Mouse (Mus musculus) lung, postnatal 0 days (tissue): Measurements from ENCODE around the gene Msx1. TPM values are rescaled to one million over a fixed set of nuclear protein-coding genes. Genes with fewer than 3 reads are reported as not detected.
"Not testable (repeated sequence)": the region's sequence is repeated elsewhere in the genome, so short reads cannot be mapped to it uniquely, and the experiment has no call there.

Source experiments
- ATAC-seq: fragments of 200-750 bp; cut with Nextera tagmentation; 2 replicates; pipeline ENCODE4 v1.8.0; 2017; ENCODE audit warnings: moderate library complexity
- DNase-seq: peaks from one replicate; pipeline ENCODE4 v3.0.0-alpha.2; 2016; ENCODE audit warnings: low spot score
- H3K27ac ChIP-seq: fragments of 300-500 bp; sonication (generic); 2 replicates; pipeline ENCODE4 v1.5.1; 2014; ENCODE audit warnings: antibody characterized with exemption, mild to moderate bottlenecking, low read length, mixed read lengths
- H3K27me3 ChIP-seq: fragments of 300-500 bp; sonication (generic); replicated peaks from 2 replicates; pipeline ENCODE4 v1.6.1; 2014; ENCODE audit warnings: low read length, mixed read lengths; ENCODE audit not compliant: insufficient read depth
- H3K36me3 ChIP-seq: fragments of 300-500 bp; sonication (generic); 2 replicates; pipeline ENCODE4 v1.6.1; 2014; ENCODE audit warnings: low read length, mixed read lengths; ENCODE audit not compliant: insufficient read depth
- H3K4me1 ChIP-seq: fragments of 300-500 bp; sonication (generic); 2 replicates; pipeline ENCODE4 v1.6.1; 2014; ENCODE audit warnings: antibody characterized with exemption, low read depth, low read length, mixed read lengths; ENCODE audit not compliant: insufficient read depth
- H3K4me2 ChIP-seq: fragments of 300-500 bp; sonication (generic); replicated peaks from 2 replicates; pipeline ENCODE4 v1.6.1; 2014; ENCODE audit warnings: low read depth, mild to moderate bottlenecking, low read length, moderate library complexity, mixed read lengths
- H3K4me3 ChIP-seq: fragments of 300-500 bp; sonication (generic); 2 replicates; pipeline ENCODE4 v1.5.1; 2014; ENCODE audit warnings: low read depth, low read length
- H3K9ac ChIP-seq: fragments of 300-500 bp; sonication (generic); replicated peaks from 2 replicates; pipeline ENCODE4 v1.6.1; 2014; ENCODE audit warnings: low read depth, mild to moderate bottlenecking
- H3K9me3 ChIP-seq: fragments of 300-500 bp; sonication (generic); 2 replicates; pipeline ENCODE4 v1.6.1; 2016; ENCODE audit warnings: low read length, mixed read lengths
- CTCF ChIP-seq: IDR thresholded peaks from 2 replicates; pipeline ENCODE4 v1.5.1; 2016; ENCODE audit warnings: antibody characterized with exemption, mild to moderate bottlenecking
- EP300 ChIP-seq: IDR thresholded peaks from 2 replicates; pipeline ENCODE4 v1.6.1; 2016; ENCODE audit warnings: antibody characterized with exemption, mild to moderate bottlenecking, control low read depth
- WGBS: fragments of 180-500 bp; shearing (Covaris S2); extraction: QIAGEN DNeasy Blood & Tissue Kit; methylation state at CpG from one replicate; pipeline ENCODE4 v1.1.7; 2014; 5-methylcytosine and 5-hydroxymethylcytosine counted together
- polyA plus RNA-seq: library from polyadenylated mRNA; unstranded; fragments of >200 nt; fragmentation: Nextera tagmentation; extraction: Ambion mirVana; gene quantifications from 2 replicates; pipeline ENCODE4 v1.2.1, GENCODE M21; 2015

The Msx1 gene
- polyA plus RNA-seq, 1 experiment from 2014 or later = 2.2 TPM

- Histone ChIP-seq H3K4me3 (no peak overlapping the region), H3K27me3 (peaks cover 53% of the 10 kb centered on the region), H3K9ac (no peak overlapping the region), H3K36me3 (no peaks in the 10 kb centered on the region), H3K9me3 (no peaks in the 10 kb centered on the region), H3K4me2 (no peak overlapping the region), H3K4me1 (no peaks in the 10 kb centered on the region), H3K27ac (no peak overlapping the region)
- TF ChIP-seq EP300 = no peak
- TF ChIP-seq CTCF = no peak
- DNase-seq (no peak), ATAC-seq (no peak)
- WGBS = 11% methylated on average over 6 of the region's 6 CpGs
Measured at GRCm38 (mm10) chr5:37832766-37833165, 8.4 kb upstream of the Msx1 start.

- Histone ChIP-seq H3K4me1 (no peaks in the 10 kb centered on the region), H3K27me3 (peaks cover 61% of the 10 kb centered on the region), H3K36me3 (no peaks in the 10 kb centered on the region), H3K27ac (no peak overlapping the region), H3K4me3 (no peak overlapping the region), H3K9me3 (no peaks in the 10 kb centered on the region), H3K9ac (no peak overlapping the region), H3K4me2 (no peak overlapping the region)
- no peak for TF ChIP-seq CTCF
- TF ChIP-seq EP300 = no peak
- 8% methylated on average over 13 of the region's 13 CpGs for WGBS
- no peak for DNase-seq
- no peak for ATAC-seq
Measured at GRCm38 (mm10) chr5:37832031-37832430, 7.6 kb upstream of the Msx1 start.

- WGBS = 9% methylated on average over 6 of the region's 7 CpGs
- ATAC-seq, H3K4me2 ChIP-seq, H3K4me3 ChIP-seq, H3K9me3 ChIP-seq, H3K9ac ChIP-seq, H3K36me3 ChIP-seq, H3K27ac ChIP-seq, DNase-seq, H3K4me1 ChIP-seq: not testable (repeated sequence)
- peaks cover 72% of the 10 kb centered on the region for H3K27me3 ChIP-seq
Measured at GRCm38 (mm10) chr5:37830436-37830835, 6.1 kb upstream of the Msx1 start.

GRCm38 (mm10) chr5:37829926-37830325 is 5.5 kb upstream of the Msx1 start:
- no peak overlapping the region for H3K4me2 ChIP-seq
- no peaks in the 10 kb centered on the region for H3K9me3 ChIP-seq
- no peak for ATAC-seq
- 5% methylated on average over 4 of the region's 4 CpGs for WGBS
- no peaks in the 10 kb centered on the region for H3K4me1 ChIP-seq
- no peaks in the 10 kb centered on the region for H3K36me3 ChIP-seq
- no peak for TF ChIP-seq CTCF
- TF ChIP-seq EP300 = no peak
- peaks cover 77% of the 10 kb centered on the region for H3K27me3 ChIP-seq
- H3K9ac ChIP-seq = no peak overlapping the region
- H3K4me3 ChIP-seq = no peak overlapping the region
- no peak for DNase-seq
- H3K27ac ChIP-seq = no peak overlapping the region

GRCm38 (mm10) chr5:37829296-37829670 is 4.9 kb upstream of the Msx1 start:
- ATAC-seq = no peak
- Histone ChIP-seq H3K27ac (no peak overlapping the region), H3K9me3 (no peaks in the 10 kb centered on the region), H3K4me2 (no peak overlapping the region), H3K4me3 (no peak overlapping the region), H3K9ac (no peak overlapping the region), H3K36me3 (no peaks in the 10 kb centered on the region), H3K4me1 (no peaks in the 10 kb centered on the region), H3K27me3 (peaks cover 76% of the 10 kb centered on the region)
- no peak for DNase-seq
- no peak for TF ChIP-seq EP300
- no peak for TF ChIP-seq CTCF
- WGBS = 5% methylated on average over 10 of the region's 10 CpGs

GRCm38 (mm10) chr5:37828591-37829295 is 4.4 kb upstream of the Msx1 start:
- no peak overlapping the region for H3K9ac ChIP-seq
- no peak overlapping the region for H3K27ac ChIP-seq
- no peak overlapping the region for H3K4me2 ChIP-seq
- no peaks in the 10 kb centered on the region for H3K36me3 ChIP-seq
- no peaks in the 10 kb centered on the region for H3K9me3 ChIP-seq
- H3K4me3 ChIP-seq = no peak overlapping the region
- H3K27me3 ChIP-seq = peaks cover 79% of the 10 kb centered on the region
- 3% methylated on average over 35 of the region's 35 CpGs for WGBS
- ATAC-seq = no peak
- no peak for DNase-seq
- TF ChIP-seq EP300 (no peak), CTCF (no peak)
- H3K4me1 ChIP-seq = peaks cover 4% of the 10 kb centered on the region; the same call in 1 of the 2 replicates

- Histone ChIP-seq H3K4me1 (peaks cover 7% of the 10 kb centered on the region; the same call in 1 of the 2 replicates), H3K4me3 (no peak overlapping the region), H3K27ac (no peak overlapping the region), H3K9ac (no peak overlapping the region), H3K36me3 (no peaks in the 10 kb centered on the region), H3K27me3 (peaks cover 84% of the 10 kb centered on the region), H3K9me3 (no peaks in the 10 kb centered on the region), H3K4me2 (no peak overlapping the region)
- DNase-seq (no peak), ATAC-seq (no peak)
- TF ChIP-seq CTCF (no peak), EP300 (no peak)
- WGBS = 2% methylated on average over 14 of the region's 14 CpGs
Measured at GRCm38 (mm10) chr5:37828001-37828400, 3.6 kb upstream of the Msx1 start.
